Mouse (Mus musculus): ENCODE measurements at regions not wholly inside any gene's neighbourhood (a gene's known extent, or its start where the extent isn't known, plus 50 kb on each side); places are given as distances from the start of the nearest gene placed in this dataset.

DNA sequence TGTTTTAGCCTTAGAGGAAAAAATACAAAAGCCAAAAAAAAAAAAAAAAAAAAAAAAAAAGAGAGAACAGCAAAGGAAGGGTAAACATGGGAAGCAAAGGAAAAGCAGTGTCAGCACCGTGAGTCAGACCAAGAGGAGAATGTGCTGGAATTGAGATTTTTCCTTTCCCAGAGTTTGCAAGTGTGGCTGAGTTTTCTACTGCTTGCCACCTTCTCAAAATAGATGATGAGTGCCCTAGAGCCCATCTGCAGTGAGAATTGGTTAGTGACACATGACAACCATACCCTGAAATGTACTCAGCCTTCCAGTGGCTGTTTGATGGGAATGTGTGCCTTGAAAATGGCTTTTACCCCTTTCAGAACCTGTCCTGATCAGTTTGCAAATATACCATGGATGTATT, 990.7 kb downstream of the Brinp1 start:
- 85% methylated on average over 1 of the region's 1 CpGs for WGBS
- Histone ChIP-seq H3K4me1 (ENCODE audit: insufficient read depth, low read length) (no peaks in the 10 kb centered on the region), H3K36me3 (ENCODE audit: insufficient read depth, low read length) (no peaks in the 10 kb centered on the region), H3K9ac (replicated peaks; ENCODE audit: low read length) (no peak overlapping the region), H3K9me3 (ENCODE audit: low read length) (no peaks in the 10 kb centered on the region), H3K4me2 (replicated peaks; ENCODE audit: low read depth, low read length) (no peak overlapping the region), H3K27me3 (ENCODE audit: insufficient read depth, low read length) (no peaks in the 10 kb centered on the region), H3K27ac (ENCODE audit: low read length) (no peak overlapping the region), H3K4me3 (ENCODE audit: low read length) (no peak overlapping the region)
- ATAC-seq (ENCODE audit: low FRiP score, low TSS enrichment): no peak

DNA sequence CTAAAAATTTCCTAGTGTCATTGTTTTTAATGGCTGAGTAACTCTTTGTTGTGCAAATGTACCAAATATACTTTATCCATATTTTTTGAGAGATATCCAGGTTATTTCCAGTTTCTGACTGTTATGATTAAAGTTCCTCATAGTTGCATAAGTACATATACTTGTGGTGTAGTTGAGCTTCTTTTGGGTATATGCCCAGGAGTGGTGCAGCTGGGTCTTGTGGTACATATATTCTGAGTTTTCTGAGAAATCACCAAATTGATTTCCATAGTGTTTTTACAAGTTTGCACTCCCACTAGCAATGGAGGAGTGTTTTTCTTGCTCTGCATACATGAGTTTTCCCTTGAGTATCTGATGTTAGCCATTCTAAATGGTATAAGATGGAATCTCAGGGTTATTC, 1006.2 kb downstream of the Brinp1 start:
- H3K9me3 ChIP-seq (ENCODE audit: low read length): no peaks in the 10 kb centered on the region
- no peak for ATAC-seq (ENCODE audit: low FRiP score, low TSS enrichment)
- no peaks in the 10 kb centered on the region for H3K36me3 ChIP-seq (ENCODE audit: insufficient read depth, low read length)
- no peak overlapping the region for H3K9ac ChIP-seq (replicated peaks; ENCODE audit: low read length)
- H3K4me2 ChIP-seq (replicated peaks; ENCODE audit: low read depth, low read length): no peak overlapping the region
- no peak overlapping the region for H3K4me3 ChIP-seq (ENCODE audit: low read length)
- H3K27ac ChIP-seq (ENCODE audit: low read length): no peak overlapping the region
- no peaks in the 10 kb centered on the region for H3K27me3 ChIP-seq (ENCODE audit: insufficient read depth, low read length)
- no peaks in the 10 kb centered on the region for H3K4me1 ChIP-seq (ENCODE audit: insufficient read depth, low read length)

DNA sequence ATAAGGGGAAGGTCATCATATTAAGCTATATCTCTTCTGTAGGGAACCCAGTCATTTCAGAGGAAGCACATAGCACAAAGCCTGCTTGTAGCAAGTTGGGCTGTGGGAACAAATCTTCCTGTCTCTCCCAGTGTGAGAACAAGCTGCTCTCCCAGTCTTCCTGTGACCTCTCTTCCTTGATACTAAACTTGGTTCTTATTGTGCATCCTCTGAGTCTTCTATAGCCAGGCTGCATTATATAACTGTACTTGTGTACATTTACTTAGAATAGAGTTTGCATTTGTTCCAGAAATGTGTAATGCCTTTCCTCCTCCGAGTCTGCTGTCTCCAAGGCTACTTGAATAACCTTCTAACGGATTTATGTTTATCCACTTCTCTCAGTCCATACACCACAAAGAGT, 1021.7 kb downstream of the Brinp1 start:
- H3K27me3 ChIP-seq (ENCODE audit: insufficient read depth, low read length): no peaks in the 10 kb centered on the region
- no peak overlapping the region for H3K9ac ChIP-seq (replicated peaks; ENCODE audit: low read length)
- no peak overlapping the region for H3K27ac ChIP-seq (ENCODE audit: low read length)
- H3K4me2 ChIP-seq (replicated peaks; ENCODE audit: low read depth, low read length): no peak overlapping the region
- 88% methylated on average over 2 of the region's 2 CpGs for WGBS
- no peak for ATAC-seq (ENCODE audit: low FRiP score, low TSS enrichment)
- no peaks in the 10 kb centered on the region for H3K36me3 ChIP-seq (ENCODE audit: insufficient read depth, low read length)
- H3K9me3 ChIP-seq (ENCODE audit: low read length): no peaks in the 10 kb centered on the region
- no peaks in the 10 kb centered on the region for H3K4me1 ChIP-seq (ENCODE audit: insufficient read depth, low read length)
- no peak overlapping the region for H3K4me3 ChIP-seq (ENCODE audit: low read length)

DNA sequence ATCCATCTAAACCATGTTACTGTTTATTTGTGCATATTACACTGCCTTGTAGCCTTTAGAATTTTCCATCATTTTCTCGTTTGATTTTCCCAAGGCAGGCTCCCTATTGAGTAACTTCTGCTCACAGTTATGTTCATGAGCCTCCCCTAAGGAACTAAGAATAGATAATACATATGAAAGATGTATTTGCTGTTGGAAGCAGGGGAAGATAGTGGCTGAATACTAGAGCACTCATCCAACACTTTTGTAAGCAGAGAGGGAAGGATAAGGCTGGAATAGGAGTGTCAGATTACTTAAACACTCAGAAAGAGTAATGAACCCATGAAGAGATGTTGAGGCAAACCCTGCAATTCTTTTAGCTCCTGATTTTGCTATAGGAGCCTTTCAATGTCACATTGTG, 1055.1 kb downstream of the Brinp1 start:
- H3K4me1 ChIP-seq (ENCODE audit: insufficient read depth, low read length): no peaks in the 10 kb centered on the region
- H3K4me2 ChIP-seq (replicated peaks; ENCODE audit: low read depth, low read length): no peak overlapping the region
- no peaks in the 10 kb centered on the region for H3K36me3 ChIP-seq (ENCODE audit: insufficient read depth, low read length)
- no peak overlapping the region for H3K4me3 ChIP-seq (ENCODE audit: low read length)
- WGBS: 79% methylated on average over 1 of the region's 1 CpGs
- no peaks in the 10 kb centered on the region for H3K9me3 ChIP-seq (ENCODE audit: low read length)
- H3K27ac ChIP-seq (ENCODE audit: low read length): no peak overlapping the region
- no peak overlapping the region for H3K9ac ChIP-seq (replicated peaks; ENCODE audit: low read length)
- H3K27me3 ChIP-seq (ENCODE audit: insufficient read depth, low read length): no peaks in the 10 kb centered on the region
- no peak for ATAC-seq (ENCODE audit: low FRiP score, low TSS enrichment)

DNA sequence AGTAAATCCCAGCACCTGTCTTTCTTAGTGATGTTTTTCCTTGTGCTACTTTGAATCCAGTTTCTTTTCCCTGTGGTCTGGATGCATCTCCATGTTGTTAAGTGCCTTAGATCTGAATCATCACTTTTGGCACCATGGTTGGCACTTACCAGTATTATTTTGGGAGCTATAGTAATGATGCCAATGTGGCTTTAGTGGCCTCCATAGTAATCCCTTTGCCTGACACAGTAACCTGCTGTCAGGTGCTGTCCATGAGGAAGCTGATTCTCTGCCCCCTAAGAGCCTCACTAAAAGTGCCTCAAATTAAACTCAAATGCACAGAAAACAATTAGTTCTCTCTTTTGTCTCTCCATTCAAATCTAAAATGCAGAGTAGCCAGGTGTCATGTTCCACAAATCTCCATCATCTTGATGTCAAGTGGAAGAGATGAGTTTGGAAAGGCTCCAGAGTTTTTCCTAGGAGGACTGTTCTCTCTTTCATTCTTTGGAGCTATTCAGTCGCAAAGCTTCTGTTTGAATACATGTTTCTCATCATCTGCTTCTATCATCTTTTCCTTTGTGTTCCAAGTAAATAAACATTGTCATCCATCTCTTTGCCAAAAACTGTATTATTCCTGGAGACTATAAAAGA, 1062.1 kb downstream of the Brinp1 start:
- ATAC-seq (ENCODE audit: low FRiP score, low TSS enrichment): no peak
- no peak overlapping the region for H3K4me3 ChIP-seq (ENCODE audit: low read length)
- H3K27me3 ChIP-seq (ENCODE audit: insufficient read depth, low read length): no peaks in the 10 kb centered on the region
- 75% methylated on average over 1 of the region's 1 CpGs for WGBS
- H3K27ac ChIP-seq (ENCODE audit: low read length): no peak overlapping the region
- no peak overlapping the region for H3K9ac ChIP-seq (replicated peaks; ENCODE audit: low read length)
- H3K36me3 ChIP-seq (ENCODE audit: insufficient read depth, low read length): no peaks in the 10 kb centered on the region
- no peak overlapping the region for H3K4me2 ChIP-seq (replicated peaks; ENCODE audit: low read depth, low read length)
- no peaks in the 10 kb centered on the region for H3K9me3 ChIP-seq (ENCODE audit: low read length)
- no peaks in the 10 kb centered on the region for H3K4me1 ChIP-seq (ENCODE audit: insufficient read depth, low read length)

DNA sequence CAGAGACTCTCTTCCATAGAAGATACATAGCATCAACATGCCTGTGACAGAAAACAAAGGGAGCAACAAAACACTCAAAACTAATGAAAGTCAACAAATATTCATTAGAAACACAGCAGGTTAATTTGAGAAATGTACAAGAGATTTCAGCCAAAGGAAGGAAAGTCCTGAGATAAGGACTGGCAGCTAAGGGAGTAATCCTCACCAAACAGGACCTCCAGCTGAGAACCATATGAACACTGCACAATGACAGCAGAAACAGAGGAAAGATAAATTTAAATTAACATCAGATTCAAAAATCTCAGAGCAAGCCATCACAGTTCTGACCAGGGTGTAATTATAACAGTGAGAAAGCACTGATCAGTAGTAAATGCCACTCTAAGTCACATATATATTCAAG, 1060.6 kb downstream of the Tlr4 start:
- Histone ChIP-seq H3K4me1 (ENCODE audit: insufficient read depth, low read length) (no peaks in the 10 kb centered on the region), H3K4me2 (replicated peaks; ENCODE audit: low read depth, low read length) (no peak overlapping the region), H3K4me3 (ENCODE audit: low read length) (no peak overlapping the region), H3K27me3 (ENCODE audit: insufficient read depth, low read length) (no peaks in the 10 kb centered on the region), H3K9ac (replicated peaks; ENCODE audit: low read length) (no peak overlapping the region), H3K27ac (ENCODE audit: low read length) (no peak overlapping the region), H3K36me3 (ENCODE audit: insufficient read depth, low read length) (no peaks in the 10 kb centered on the region), H3K9me3 (ENCODE audit: low read length) (no peaks in the 10 kb centered on the region)
- no peak for ATAC-seq (ENCODE audit: low FRiP score, low TSS enrichment)

DNA sequence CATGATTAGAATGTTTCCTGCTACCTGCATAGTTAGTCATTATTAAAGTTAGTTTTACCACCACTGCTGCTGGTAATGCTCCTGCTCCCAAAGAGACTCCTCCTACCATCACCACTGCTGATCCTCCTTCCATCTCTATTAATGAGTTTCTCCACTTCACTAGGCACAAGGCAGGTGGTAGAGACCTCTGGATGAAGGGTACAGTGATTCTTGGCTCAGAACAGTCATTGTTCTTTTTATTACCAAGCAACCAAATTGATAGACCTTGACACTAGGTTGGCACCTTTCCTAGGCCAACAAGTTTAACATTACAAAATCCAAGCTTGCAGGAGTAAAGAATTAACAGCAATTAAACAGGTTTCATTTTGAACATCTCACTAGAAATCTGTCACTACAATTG, 1057.8 kb downstream of the Tlr4 start:
- no peaks in the 10 kb centered on the region for H3K36me3 ChIP-seq (ENCODE audit: insufficient read depth, low read length)
- no peak overlapping the region for H3K27ac ChIP-seq (ENCODE audit: low read length)
- no peak overlapping the region for H3K4me3 ChIP-seq (ENCODE audit: low read length)
- no peaks in the 10 kb centered on the region for H3K27me3 ChIP-seq (ENCODE audit: insufficient read depth, low read length)
- no peaks in the 10 kb centered on the region for H3K9me3 ChIP-seq (ENCODE audit: low read length)
- ATAC-seq (ENCODE audit: low FRiP score, low TSS enrichment): peak; percentile 98
- H3K4me1 ChIP-seq (ENCODE audit: insufficient read depth, low read length): no peaks in the 10 kb centered on the region
- no peak overlapping the region for H3K4me2 ChIP-seq (replicated peaks; ENCODE audit: low read depth, low read length)
- H3K9ac ChIP-seq (replicated peaks; ENCODE audit: low read length): no peak overlapping the region

DNA sequence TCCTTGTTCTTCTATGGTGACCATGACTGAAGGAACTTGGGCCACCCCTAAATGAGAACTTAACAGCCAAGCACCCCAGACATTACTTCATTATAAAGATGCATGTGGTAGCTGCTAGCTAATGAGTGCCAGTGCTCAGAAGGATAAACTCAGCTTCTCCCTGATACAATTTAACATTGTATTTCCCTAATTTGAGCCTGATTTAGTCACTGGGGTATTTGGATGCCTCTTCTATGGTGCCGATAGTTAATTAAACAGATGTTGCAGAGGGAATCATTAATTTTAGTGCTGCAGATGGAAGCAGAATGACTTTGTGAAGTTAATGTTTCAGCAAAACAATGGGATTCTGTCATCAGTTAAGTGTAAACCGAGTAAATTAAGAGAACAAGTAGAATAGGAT, 1034.8 kb downstream of the Tlr4 start:
- no peaks in the 10 kb centered on the region for H3K36me3 ChIP-seq (ENCODE audit: insufficient read depth, low read length)
- H3K9me3 ChIP-seq (ENCODE audit: low read length): no peaks in the 10 kb centered on the region
- 73% methylated on average over 2 of the region's 2 CpGs for WGBS
- H3K4me3 ChIP-seq (ENCODE audit: low read length): no peak overlapping the region
- H3K9ac ChIP-seq (replicated peaks; ENCODE audit: low read length): no peak overlapping the region
- no peaks in the 10 kb centered on the region for H3K4me1 ChIP-seq (ENCODE audit: insufficient read depth, low read length)
- H3K27me3 ChIP-seq (ENCODE audit: insufficient read depth, low read length): no peaks in the 10 kb centered on the region
- H3K27ac ChIP-seq (ENCODE audit: low read length): no peak overlapping the region
- H3K4me2 ChIP-seq (replicated peaks; ENCODE audit: low read depth, low read length): no peak overlapping the region
- no peak for ATAC-seq (ENCODE audit: low FRiP score, low TSS enrichment)

DNA sequence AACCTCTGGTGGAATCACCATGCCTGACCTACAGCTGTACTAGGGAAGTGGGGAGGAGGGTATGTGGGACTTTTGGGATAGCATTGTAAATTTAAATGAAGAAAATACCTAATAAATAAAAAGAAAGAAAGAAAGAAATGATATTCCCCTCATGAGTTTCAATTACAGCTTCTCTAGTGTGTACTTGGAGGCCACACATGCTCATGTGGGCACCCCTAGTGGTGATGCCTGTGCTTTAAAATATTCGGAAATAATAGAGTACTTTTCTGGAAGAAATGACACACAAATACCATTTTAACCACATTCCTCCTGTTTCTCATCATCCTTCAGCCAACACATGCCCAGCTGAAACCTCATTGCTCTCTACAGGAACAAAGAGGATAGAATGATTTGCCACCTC, 1034.4 kb downstream of the Tlr4 start:
- 74% methylated on average over 1 of the region's 1 CpGs for WGBS
- Histone ChIP-seq H3K36me3 (ENCODE audit: insufficient read depth, low read length) (no peaks in the 10 kb centered on the region), H3K4me3 (ENCODE audit: low read length) (no peak overlapping the region), H3K9ac (replicated peaks; ENCODE audit: low read length) (no peak overlapping the region), H3K27me3 (ENCODE audit: insufficient read depth, low read length) (no peaks in the 10 kb centered on the region), H3K9me3 (ENCODE audit: low read length) (no peaks in the 10 kb centered on the region), H3K27ac (ENCODE audit: low read length) (no peak overlapping the region), H3K4me1 (ENCODE audit: insufficient read depth, low read length) (no peaks in the 10 kb centered on the region), H3K4me2 (replicated peaks; ENCODE audit: low read depth, low read length) (no peak overlapping the region)
- ATAC-seq (ENCODE audit: low FRiP score, low TSS enrichment): no peak

DNA sequence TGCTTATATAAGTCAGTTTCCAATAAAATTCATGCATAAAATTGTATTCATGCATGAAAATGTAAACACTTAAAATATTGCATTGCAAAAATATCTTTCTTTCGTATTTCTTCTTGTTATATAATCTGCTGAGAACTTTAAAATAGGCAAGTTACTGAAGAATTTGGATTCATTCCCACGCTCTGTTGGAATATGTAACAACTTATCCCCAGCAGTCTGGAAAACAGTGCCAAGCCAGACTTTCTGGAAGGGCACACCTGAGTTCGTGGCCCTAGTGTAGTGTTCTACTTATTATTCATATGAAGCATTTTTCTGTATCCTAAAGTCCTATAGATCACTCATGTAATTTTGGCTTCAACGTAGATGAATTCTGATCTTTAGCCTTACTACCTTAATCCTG, 1025.6 kb downstream of the Tlr4 start:
- Histone ChIP-seq H3K27ac (ENCODE audit: low read length) (no peak overlapping the region), H3K27me3 (ENCODE audit: insufficient read depth, low read length) (no peaks in the 10 kb centered on the region), H3K4me3 (ENCODE audit: low read length) (no peak overlapping the region), H3K36me3 (ENCODE audit: insufficient read depth, low read length) (no peaks in the 10 kb centered on the region), H3K9ac (replicated peaks; ENCODE audit: low read length) (no peak overlapping the region), H3K4me2 (replicated peaks; ENCODE audit: low read depth, low read length) (no peak overlapping the region), H3K9me3 (ENCODE audit: low read length) (no peaks in the 10 kb centered on the region), H3K4me1 (ENCODE audit: insufficient read depth, low read length) (no peaks in the 10 kb centered on the region)
- 79% methylated on average over 4 of the region's 4 CpGs for WGBS
- no peak for ATAC-seq (ENCODE audit: low FRiP score, low TSS enrichment)

DNA sequence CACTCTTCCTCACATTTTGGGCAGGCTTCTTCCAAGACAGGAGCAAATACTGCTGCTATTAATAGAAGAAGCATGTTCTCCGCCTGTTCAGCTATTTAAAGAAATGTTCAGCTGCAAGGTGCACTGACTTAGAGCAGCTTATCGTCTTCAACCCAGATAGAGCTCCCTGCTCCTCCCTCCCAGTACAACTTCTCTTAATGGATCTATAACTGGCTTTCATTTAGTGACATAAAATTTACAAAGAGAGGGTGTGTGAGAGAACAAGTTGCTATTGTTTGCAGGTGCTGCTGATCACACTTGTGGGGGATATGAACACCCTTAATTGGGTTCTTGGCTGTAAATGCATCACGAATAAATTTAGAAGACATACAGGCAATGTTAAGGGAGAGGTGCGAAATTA, 1006.0 kb downstream of the Tlr4 start:
- H3K36me3 ChIP-seq (ENCODE audit: insufficient read depth, low read length): no peaks in the 10 kb centered on the region
- WGBS: 73% methylated on average over 4 of the region's 4 CpGs
- no peak for ATAC-seq (ENCODE audit: low FRiP score, low TSS enrichment)
- H3K27me3 ChIP-seq (ENCODE audit: insufficient read depth, low read length): no peaks in the 10 kb centered on the region
- no peaks in the 10 kb centered on the region for H3K9me3 ChIP-seq (ENCODE audit: low read length)
- H3K9ac ChIP-seq (replicated peaks; ENCODE audit: low read length): no peak overlapping the region
- no peak overlapping the region for H3K4me2 ChIP-seq (replicated peaks; ENCODE audit: low read depth, low read length)
- H3K27ac ChIP-seq (ENCODE audit: low read length): no peak overlapping the region
- H3K4me3 ChIP-seq (ENCODE audit: low read length): no peak overlapping the region
- H3K4me1 ChIP-seq (ENCODE audit: insufficient read depth, low read length): no peaks in the 10 kb centered on the region

Data from kidney, embryonic 16.5 days (tissue).